Mouse (Mus musculus) CH12.LX (cell line): ENCODE measurements around the gene Bhlhe41. TPM values are rescaled to one million over a fixed set of nuclear protein-coding genes. Genes with fewer than 3 reads are reported as not detected.

Source experiments
- DNase-seq: peaks from one replicate; pipeline ENCODE4 v3.0.0-alpha.2; 2013; ENCODE audit errors: extremely low read depth
- H3K27ac ChIP-seq: 2 replicates; pipeline ENCODE4 v1.5.1; 2012; ENCODE audit warnings: low read depth, mild to moderate bottlenecking, control low read depth, moderate library complexity; ENCODE audit not compliant: insufficient read depth
- H3K27me3 ChIP-seq: replicated peaks from 2 replicates; pipeline ENCODE3; 2012; ENCODE audit warnings: inconsistent platforms
- H3K36me3 ChIP-seq, 2 experiments: replicated peaks in 1 of 2; 2 replicates each; pipeline versions ENCODE3 to v1.6.1; 2012; ENCODE audit warnings: inconsistent platforms in 1 of 2, low read length in 1 of 2, mild to moderate bottlenecking in 1 of 2, mixed read lengths in 1 of 2, moderate library complexity in 1 of 2; ENCODE audit not compliant: control insufficient read depth in 1 of 2, insufficient read depth in 1 of 2
- H3K4me1 ChIP-seq, 2 experiments: 2 replicates each; pipeline ENCODE4 v1.6.1; 2012; ENCODE audit warnings: inconsistent platforms in 1 of 2, moderate library complexity in 1 of 2; ENCODE audit not compliant: insufficient read depth in 2 of 2, control insufficient read depth in 1 of 2
- H3K4me2 ChIP-seq: 2 replicates; pipeline ENCODE4 v1.6.1; 2012; ENCODE audit warnings: low read depth, mild to moderate bottlenecking, control low read depth; ENCODE audit not compliant: poor library complexity, insufficient read depth, severe bottlenecking
- H3K4me3 ChIP-seq, 3 experiments: fragments of 150-350 bp in 1 of 3; sonication (generic) in 1 of 3; replicated peaks in 1 of 3; 2 replicates each; pipeline versions ENCODE3 to v1.5.1; 2011 to 2012; ENCODE audit warnings: low read depth in 2 of 3, low read length in 2 of 3, mild to moderate bottlenecking in 2 of 3, moderate library complexity in 2 of 3, control low read depth in 1 of 3, improper control_type of control experiment in 1 of 3, inconsistent platforms in 1 of 3, mixed read lengths in 1 of 3; ENCODE audit not compliant: poor library complexity in 1 of 3
- H3K79me2 ChIP-seq: replicated peaks from 2 replicates; pipeline ENCODE4 v1.6.1; 2012; ENCODE audit warnings: mild to moderate bottlenecking, moderate library complexity; ENCODE audit not compliant: control insufficient read depth, poor library complexity, insufficient read depth, severe bottlenecking; ENCODE audit errors: extremely low read depth
- H3K9ac ChIP-seq: 2 replicates; pipeline ENCODE4 v1.6.1; 2012; ENCODE audit warnings: low read depth, mild to moderate bottlenecking, control low read depth, moderate library complexity; ENCODE audit not compliant: insufficient read depth
- H3K9me3 ChIP-seq: replicated peaks from 2 replicates; pipeline ENCODE3; 2012; ENCODE audit warnings: low read length, inconsistent platforms, mixed read lengths
- BHLHE40 ChIP-seq: IDR thresholded peaks from 2 replicates; pipeline ENCODE4 v1.6.1; 2011; ENCODE audit warnings: mild to moderate bottlenecking, low read depth, low read length, improper control_type of control experiment
- CTCF ChIP-seq, 2 experiments: IDR thresholded peaks in 1 of 2; conservative IDR thresholded peaks in 1 of 2; 2 replicates each; pipeline ENCODE4 v1.5.1; 2011 to 2012; ENCODE audit warnings: low read depth in 2 of 2, low read length in 2 of 2, improper control_type of control experiment in 1 of 2, inconsistent platforms in 1 of 2, mild to moderate bottlenecking in 1 of 2, moderate library complexity in 1 of 2
- E2F4 ChIP-seq: IDR thresholded peaks from 2 replicates; pipeline ENCODE4 v1.6.1; 2011; ENCODE audit warnings: low read depth, low read length, improper control_type of control experiment; ENCODE audit not compliant: insufficient replicate concordance
- ELF1 ChIP-seq: IDR thresholded peaks from 2 replicates; pipeline ENCODE4 v1.6.1; 2014; ENCODE audit warnings: low read depth, mild to moderate bottlenecking, inconsistent platforms, low read length, improper control_type of control experiment
- EP300 ChIP-seq: IDR thresholded peaks from 2 replicates; pipeline ENCODE4 v1.6.1; 2011; ENCODE audit warnings: low read length, improper control_type of control experiment
- ETS1 ChIP-seq: conservative IDR thresholded peaks from 2 replicates; pipeline ENCODE4 v1.6.1; 2012; ENCODE audit warnings: low read depth, mild to moderate bottlenecking, inconsistent platforms, low read length, improper control_type of control experiment, moderate library complexity
- HCFC1 ChIP-seq: IDR thresholded peaks from 2 replicates; pipeline ENCODE4 v1.6.1; 2012; ENCODE audit warnings: low read depth, mild to moderate bottlenecking, inconsistent platforms, low read length, improper control_type of control experiment
- JUND ChIP-seq: conservative IDR thresholded peaks from 2 replicates; pipeline ENCODE4 v1.6.1; 2011; ENCODE audit warnings: low read depth, low read length, improper control_type of control experiment
- MAFK ChIP-seq: IDR thresholded peaks from 2 replicates; pipeline ENCODE4 v1.6.1; 2011; ENCODE audit warnings: low read length, improper control_type of control experiment; ENCODE audit not compliant: insufficient replicate concordance
- MAX ChIP-seq: IDR thresholded peaks from 2 replicates; pipeline ENCODE4 v1.6.1; 2011; ENCODE audit warnings: low read length, improper control_type of control experiment
- MAZ ChIP-seq: IDR thresholded peaks from 2 replicates; pipeline ENCODE4 v1.6.1; 2012; ENCODE audit warnings: low read depth, mild to moderate bottlenecking, inconsistent platforms, low read length, improper control_type of control experiment, moderate library complexity
- MEF2A ChIP-seq: IDR thresholded peaks from 2 replicates; pipeline ENCODE4 v1.6.1; 2014; ENCODE audit warnings: low read depth, mild to moderate bottlenecking, inconsistent platforms, low read length, improper control_type of control experiment, borderline replicate concordance
- MXI1 ChIP-seq: IDR thresholded peaks from 2 replicates; pipeline ENCODE4 v1.6.1; 2011; ENCODE audit warnings: mild to moderate bottlenecking, low read depth, low read length, improper control_type of control experiment
- NRF1 ChIP-seq: IDR thresholded peaks from 2 replicates; pipeline ENCODE4 v1.6.1; 2014; ENCODE audit warnings: low read depth, mild to moderate bottlenecking, inconsistent platforms, low read length, improper control_type of control experiment, moderate library complexity
- PAX5 ChIP-seq: IDR thresholded peaks from 2 replicates; pipeline ENCODE4 v1.6.1; 2012; ENCODE audit warnings: low read length, inconsistent platforms, mixed read lengths
- POLR2AphosphoS2 ChIP-seq: IDR thresholded peaks from 2 replicates; pipeline ENCODE4 v1.6.1; 2011; ENCODE audit warnings: low read depth, low read length, improper control_type of control experiment
- RAD21 ChIP-seq: IDR thresholded peaks from 2 replicates; pipeline ENCODE4 v1.6.1; 2011; ENCODE audit warnings: low read depth, mild to moderate bottlenecking, low read length, improper control_type of control experiment, moderate library complexity
- RCOR1 ChIP-seq: conservative IDR thresholded peaks from 2 replicates; pipeline ENCODE4 v1.6.1; 2012; ENCODE audit warnings: low read depth, mild to moderate bottlenecking, inconsistent platforms, low read length, improper control_type of control experiment
- SIN3A ChIP-seq: IDR thresholded peaks from 2 replicates; pipeline ENCODE4 v1.6.1; 2012; ENCODE audit warnings: low read length, improper control_type of control experiment, inconsistent platforms
- TCF12 ChIP-seq: IDR thresholded peaks from 2 replicates; pipeline ENCODE4 v1.6.1; 2014; ENCODE audit warnings: low read depth, mild to moderate bottlenecking, inconsistent platforms, low read length, improper control_type of control experiment
- UBTF ChIP-seq: IDR thresholded peaks from 2 replicates; pipeline ENCODE4 v1.6.1; 2012; ENCODE audit warnings: low read depth, mild to moderate bottlenecking, inconsistent platforms, low read length, improper control_type of control experiment, moderate library complexity
- ZC3H11A ChIP-seq: IDR thresholded peaks from 2 replicates; pipeline ENCODE4 v1.6.1; 2012; ENCODE audit warnings: low read depth, mild to moderate bottlenecking, inconsistent platforms, low read length, improper control_type of control experiment
- ZMIZ1 ChIP-seq: IDR thresholded peaks from 2 replicates; pipeline ENCODE4 v1.6.1; 2012; ENCODE audit warnings: low read depth, mild to moderate bottlenecking, inconsistent platforms, low read length, improper control_type of control experiment
- ZNF384 ChIP-seq: IDR thresholded peaks from 2 replicates; pipeline ENCODE4 v1.6.1; 2012; ENCODE audit warnings: low read depth, low read length, improper control_type of control experiment, inconsistent platforms
- dilution Hi-C: fragments of 300-500 bp; cut with MboI; formaldehyde crosslinking; loops from 2 replicates; pipeline ENCODE4 v1.14.3; 2020; ENCODE audit warnings: low sequenced_read_pairs; ENCODE audit not compliant: extremely low pct_unique_long_range_greater_than_20kb, extremely low pct_ligation_motif_present
- in situ Hi-C: fragments of 300-500 bp; cut with MboI; formaldehyde crosslinking; loops from 3 replicates; pipeline ENCODE4 v1.14.3; 2019; ENCODE audit warnings: low sequenced_read_pairs, low pct_ligation_motif_present, low pct_unique_long_range_greater_than_20kb, mixed read lengths
- polyA plus RNA-seq: library from polyadenylated mRNA; unstranded; fragments of >175 nt; gene quantifications from 2 replicates; pipeline ENCODE4 v1.2.1, GENCODE M21; 2012; ENCODE audit warnings: low read depth; ENCODE audit not compliant: insufficient read length
- total RNA-seq, 2 experiments: library from RNA; depleted of rRNA; stranded (reverse); fragments of 300-350 nt in 1 of 2; fragments of >200 nt in 1 of 2; gene quantifications; 2 replicates each; pipeline ENCODE4 v1.2.3; 2012 to 2014

Gene Bhlhe41
- total and polyA plus RNA-seq, 3 experiments: 12.5 to 105 (median 12.6) TPM

DNA sequence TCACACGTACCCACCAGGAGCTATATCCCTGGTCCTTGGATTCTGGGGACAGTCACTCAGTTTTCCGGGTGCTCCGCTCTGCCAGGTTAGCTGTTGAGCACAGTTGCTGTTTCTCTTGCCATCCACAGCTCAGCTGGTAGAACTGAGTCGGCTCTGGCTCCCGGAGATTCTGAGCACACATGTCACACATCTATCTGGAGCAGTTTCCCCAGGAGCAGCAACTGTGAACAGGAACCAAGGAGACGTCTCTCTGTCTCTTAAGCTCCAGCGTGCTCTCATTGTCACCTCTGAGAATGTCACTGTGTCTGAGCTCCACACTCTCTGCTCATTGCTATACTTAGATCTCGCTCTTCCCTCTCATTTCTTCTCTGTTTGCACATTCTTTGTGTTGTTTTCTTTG is 32.4 kb downstream of the Bhlhe41 start:
- Histone ChIP-seq H3K4me3 (no peak overlapping the region), H3K27me3 (no peaks in the 10 kb centered on the region), H3K4me2 (no peak overlapping the region), H3K9ac (no peak overlapping the region), H3K9me3 (no peaks in the 10 kb centered on the region), H3K4me1 (peaks cover 20 to 39% of the 10 kb centered on the region in 2 experiments), H3K27ac (no peak overlapping the region)
- no peak for DNase-seq
- in situ Hi-C loops: loop anchor here (5.0 kb wide), 1 partner anchor 449 kb away; no protein-coding TSS in a partner anchor
- dilution Hi-C loops: no loop called here
- no peak for TF ChIP-seq RCOR1
- TF ChIP-seq UBTF: no peak
- TF ChIP-seq ZC3H11A: no peak
- no peak for TF ChIP-seq NRF1
- no peak for TF ChIP-seq MAX
- TF ChIP-seq MAFK: no peak
- TF ChIP-seq TCF12: no peak
- no peak for TF ChIP-seq E2F4
- TF ChIP-seq, all 38 proteins: peak for 0
- Histone ChIP-seq H3K79me2 (no peaks in the 10 kb centered on the region), H3K36me3 (no peaks in the 10 kb centered on the region)

DNA sequence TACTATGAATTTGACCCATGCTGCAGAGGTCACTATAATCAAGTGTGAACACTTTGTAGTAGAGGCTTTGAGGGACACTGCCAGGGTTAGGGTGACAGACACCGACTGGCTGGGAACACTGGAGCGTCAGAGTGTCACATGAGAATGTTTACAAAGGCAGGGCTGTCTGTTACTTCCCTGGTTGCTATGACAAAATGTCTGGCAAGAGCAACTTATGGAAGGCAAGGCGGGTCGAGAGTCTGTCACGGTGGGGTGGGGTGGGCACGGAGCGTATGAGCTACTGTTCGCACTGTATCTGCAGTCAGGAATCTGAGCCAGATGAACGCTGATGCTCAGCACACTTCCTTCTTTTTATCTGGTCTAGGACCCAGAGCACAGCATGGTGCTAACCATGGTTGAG is 34.7 kb downstream of the Bhlhe41 start:
- no peaks in the 10 kb centered on the region for H3K36me3 ChIP-seq
- no peak overlapping the region for H3K4me3 ChIP-seq
- H3K4me2 ChIP-seq: no peak overlapping the region
- H3K9ac ChIP-seq: no peak overlapping the region
- H3K27me3 ChIP-seq: no peaks in the 10 kb centered on the region
- H3K4me1 ChIP-seq: peaks cover 14 to 30% of the 10 kb centered on the region in 2 experiments
- H3K27ac ChIP-seq: no peak overlapping the region
- in situ Hi-C loops: loop anchor here (5.0 kb wide), 1 partner anchor 452 kb away; no protein-coding TSS in a partner anchor
- TF ChIP-seq ELF1: no peak
- TF ChIP-seq RCOR1: no peak
- no peak for TF ChIP-seq ZNF384
- no peak for TF ChIP-seq MEF2A
- TF ChIP-seq MAZ: no peak
- no peak for TF ChIP-seq RAD21
- no peak for TF ChIP-seq PAX5
- dilution Hi-C loops: no loop called here
- peaks cover under 1% of the 10 kb centered on the region for H3K9me3 ChIP-seq
- no peak for DNase-seq
- H3K79me2 ChIP-seq: no peaks in the 10 kb centered on the region

DNA sequence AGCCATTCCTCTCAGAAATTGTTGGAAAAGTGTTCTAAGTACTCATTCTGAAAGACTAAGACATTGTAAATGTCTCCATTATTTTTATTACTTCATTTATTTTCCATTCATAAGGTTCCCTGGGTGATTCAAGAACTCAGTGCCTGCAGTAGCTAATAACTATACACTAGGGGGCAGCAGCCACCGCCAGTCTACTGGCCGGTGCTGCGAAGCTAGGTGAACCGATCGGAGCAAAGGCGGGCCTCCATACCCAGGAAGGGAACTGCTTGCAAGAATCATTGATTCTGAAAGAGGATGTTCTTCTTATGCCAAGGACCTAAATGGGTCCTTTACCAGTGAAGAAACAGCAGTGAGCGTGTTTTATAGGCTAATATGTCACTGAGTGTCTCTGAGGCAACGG is 35.2 kb downstream of the Bhlhe41 start:
- no peaks in the 10 kb centered on the region for H3K36me3 ChIP-seq
- no peak overlapping the region for H3K27ac ChIP-seq
- no peak overlapping the region for H3K4me3 ChIP-seq
- H3K9ac ChIP-seq: no peak overlapping the region
- peaks cover 6% of the 10 kb centered on the region for H3K9me3 ChIP-seq
- no peaks in the 10 kb centered on the region for H3K79me2 ChIP-seq
- H3K4me2 ChIP-seq: no peak overlapping the region
- H3K27me3 ChIP-seq: no peaks in the 10 kb centered on the region
- peaks cover 10 to 25% of the 10 kb centered on the region in 2 experiments for H3K4me1 ChIP-seq
- in situ Hi-C loops: loop anchor here (5.0 kb wide), 1 partner anchor 452 kb away; no protein-coding TSS in a partner anchor
- peak; percentile 85 for DNase-seq
- dilution Hi-C loops: no loop called here
- TF ChIP-seq HCFC1 (no peak), BHLHE40 (peak; percentile 31; the same call in 1 of the 2 replicates), SIN3A (peak; percentile 59; the same call in 1 of the 2 replicates), MEF2A (peak; percentile 58; the same call in 1 of the 2 replicates), ETS1 (peak; percentile 25; the same call in 1 of the 2 replicates), JUND (peak; percentile 48; the same call in 1 of the 2 replicates), POLR2AphosphoS2 (no peak), NRF1 (peak; percentile 34; the same call in 1 of the 2 replicates), ZNF384 (no peak), RCOR1 (no peak), ZMIZ1 (no peak), MXI1 (no peak), ELF1 (peak; percentile 57), CTCF (conservative IDR thresholded peaks at IDR 0.05 in 1 of 2, IDR thresholded peaks at IDR 0.05 in 1 of 2; ENCODE audit: low read depth in 2 of 2, low read length in 2 of 2) (peak; percentile 56 to 96; a peak in 3 of 4 replicates), E2F4 (no peak), EP300 (peak; percentile 23; the same call in 1 of the 2 replicates), MAX (no peak)
